Mouse (Mus musculus) heart, postnatal 0 days (tissue): ENCODE measurements around the gene Invs. TPM values are rescaled to one million over a fixed set of nuclear protein-coding genes. Genes with fewer than 3 reads are reported as not detected.
A peak's percentile ranks its signal among the peaks of the same experiment; 100 is the strongest.

Source experiments
- ATAC-seq: fragments of 200-750 bp; cut with Nextera tagmentation; 2 replicates; pipeline ENCODE4 v1.8.0; 2017; ENCODE audit warnings: low read depth, moderate number of reproducible peaks, moderate library complexity; ENCODE audit not compliant: insufficient read depth
- DNase-seq: peaks from one replicate; pipeline ENCODE4 v3.0.0-alpha.2; 2016; ENCODE audit warnings: low spot score
- H3K27ac ChIP-seq: fragments of 300-500 bp; sonication (generic); 2 replicates; pipeline ENCODE4 v1.5.1; 2014; ENCODE audit warnings: low read depth, mild to moderate bottlenecking
- H3K27me3 ChIP-seq: fragments of 300-500 bp; sonication (generic); 2 replicates; pipeline ENCODE4 v1.6.1; 2014; ENCODE audit warnings: low read length, mixed read lengths; ENCODE audit not compliant: control insufficient read depth, insufficient read depth
- H3K36me3 ChIP-seq: fragments of 300-500 bp; sonication (generic); replicated peaks from 2 replicates; pipeline ENCODE4 v1.6.1; 2014; ENCODE audit warnings: low read length, mixed read lengths; ENCODE audit not compliant: control insufficient read depth, insufficient read depth
- H3K4me1 ChIP-seq: fragments of 300-500 bp; sonication (generic); 2 replicates; pipeline ENCODE4 v1.6.1; 2014; ENCODE audit warnings: antibody characterized with exemption; ENCODE audit not compliant: control insufficient read depth, insufficient read depth
- H3K4me2 ChIP-seq: fragments of 300-500 bp; sonication (generic); 2 replicates; pipeline ENCODE4 v1.6.1; 2014; ENCODE audit warnings: low read depth, mild to moderate bottlenecking, low read length, moderate library complexity
- H3K4me3 ChIP-seq: fragments of 300-500 bp; sonication (generic); 2 replicates; pipeline ENCODE4 v1.5.1; 2014; ENCODE audit warnings: low read depth, low read length
- H3K9ac ChIP-seq: fragments of 300-500 bp; sonication (generic); replicated peaks from 2 replicates; pipeline ENCODE4 v1.6.1; 2014; ENCODE audit warnings: low read depth, low read length, mixed read lengths
- H3K9me3 ChIP-seq: fragments of 300-500 bp; sonication (generic); replicated peaks from 2 replicates; pipeline ENCODE4 v1.6.1; 2016; ENCODE audit warnings: low read length; ENCODE audit not compliant: control insufficient read depth
- CTCF ChIP-seq: IDR thresholded peaks from 2 replicates; pipeline ENCODE4 v1.5.1; 2016; ENCODE audit warnings: antibody characterized with exemption, control low read depth, low read depth
- EP300 ChIP-seq: IDR thresholded peaks from 2 replicates; pipeline ENCODE4 v1.6.1; 2016; ENCODE audit warnings: antibody characterized with exemption, low read depth
- WGBS: fragments of 180-500 bp; shearing (Covaris S2); extraction: QIAGEN DNeasy Blood & Tissue Kit; methylation state at CpG from one replicate; pipeline ENCODE4 v1.1.7; 2014; 5-methylcytosine and 5-hydroxymethylcytosine counted together
- polyA plus RNA-seq: library from polyadenylated mRNA; unstranded; fragments of >200 nt; fragmentation: Nextera tagmentation; extraction: Ambion mirVana; gene quantifications from 2 replicates; pipeline ENCODE4 v1.2.1, GENCODE M21; 2015
- total RNA-seq: library from RNA; depleted of rRNA; stranded (reverse); fragments of >200 nt; gene quantifications from 2 replicates; pipeline ENCODE4 v1.2.3, GENCODE M21; 2014; ENCODE audit warnings: low replicate concordance; rRNA removed

The Invs gene
- total RNA-seq, result 4.3 and 4.4 TPM in 2 replicates
- polyA plus RNA-seq, result 1.6 and 2.1 TPM in 2 replicates

GRCm38 (mm10) chr4:48279498-48280134, at the start of gene Invs, which contains the start of gene Erp44:
Gene Invs, plus strand, starts transcription at chr4:48279760.
Gene Erp44, minus strand, starts transcription at chr4:48279558.
- Histone ChIP-seq H3K4me3 (peak within 1 kb of the TSS; percentile 76), H3K27ac (peak within 1 kb of the TSS; percentile 74), H3K4me2 (peak within 1 kb of the TSS; percentile 71), H3K36me3 (no peaks in the 10 kb centered on the region), H3K9ac (peak within 1 kb of the TSS; percentile 83), H3K9me3 (no peaks in the 10 kb centered on the region), H3K27me3 (no peaks in the 10 kb centered on the region), H3K4me1 (peaks cover 9% of the 10 kb centered on the region)
- WGBS, result under 1% methylated on average over 39 of the region's 41 CpGs
- TF ChIP-seq EP300 (0 out of 2 replicates have a peak, but pooled peaks have one; percentile 32), CTCF (no peak)
- ATAC-seq (peak; percentile 99), DNase-seq (peak; percentile 99)

- TF ChIP-seq CTCF (no peak), EP300 (no peak)
- no peaks in the 10 kb centered on the region for H3K9me3 ChIP-seq
Observed at GRCm38 (mm10) chr4:48236721-48237120, 42.8 kb upstream of the Invs start.

GRCm38 (mm10) chr4:48239046-48239445, 40.5 kb upstream of the Invs start:
- DNase-seq, result no peak
- TF ChIP-seq EP300, result no peak
- TF ChIP-seq CTCF, result no peak
- WGBS, result 75% methylated on average over 4 of the region's 4 CpGs
- Histone ChIP-seq H3K4me1 (no peaks in the 10 kb centered on the region), H3K9me3 (no peaks in the 10 kb centered on the region), H3K9ac (no peak overlapping the region), H3K4me2 (no peak overlapping the region), H3K27ac (no peak overlapping the region), H3K27me3 (no peaks in the 10 kb centered on the region), H3K4me3 (no peak overlapping the region), H3K36me3 (no peaks in the 10 kb centered on the region)
- ATAC-seq, result no peak

More at GRCm38 (mm10) chr4:48236721-48237120, 42.8 kb upstream of the Invs start:
- H3K27me3 ChIP-seq, result no peaks in the 10 kb centered on the region
- no peak overlapping the region for H3K9ac ChIP-seq
- H3K4me2 ChIP-seq, result no peak overlapping the region
- WGBS, result 80% methylated on average over 3 of the region's 3 CpGs
- H3K36me3 ChIP-seq, result no peaks in the 10 kb centered on the region
- H3K4me1 ChIP-seq, result no peaks in the 10 kb centered on the region
- no peak overlapping the region for H3K27ac ChIP-seq
- no peak for DNase-seq
- no peak overlapping the region for H3K4me3 ChIP-seq
- ATAC-seq, result no peak

- WGBS, result 93% methylated on average over 4 of the region's 4 CpGs
Observed at GRCm38 (mm10) chr4:48242482-48242881, 37.1 kb upstream of the Invs start.

GRCm38 (mm10) chr4:48243737-48244136, 35.8 kb upstream of the Invs start:
- no peak for TF ChIP-seq CTCF
- TF ChIP-seq EP300, result no peak
- ATAC-seq, result no peak
- 62% methylated on average over 1 of the region's 1 CpGs for WGBS

More at GRCm38 (mm10) chr4:48242482-48242881, 37.1 kb upstream of the Invs start:
- Histone ChIP-seq H3K36me3 (no peaks in the 10 kb centered on the region), H3K4me3 (no peak overlapping the region), H3K27ac (no peak overlapping the region), H3K27me3 (no peaks in the 10 kb centered on the region), H3K4me1 (no peaks in the 10 kb centered on the region), H3K9ac (no peak overlapping the region), H3K9me3 (no peaks in the 10 kb centered on the region), H3K4me2 (no peak overlapping the region)
- TF ChIP-seq EP300 (no peak), CTCF (no peak)
- no peak for DNase-seq
- no peak for ATAC-seq

GRCm38 (mm10) chr4:48244280-48244679, 35.3 kb upstream of the Invs start:
- TF ChIP-seq EP300 (no peak), CTCF (no peak)
- Histone ChIP-seq H3K9me3 (no peaks in the 10 kb centered on the region), H3K27me3 (no peaks in the 10 kb centered on the region), H3K36me3 (no peaks in the 10 kb centered on the region), H3K4me3 (no peak overlapping the region), H3K4me2 (no peak overlapping the region), H3K4me1 (no peaks in the 10 kb centered on the region), H3K9ac (no peak overlapping the region), H3K27ac (no peak overlapping the region)
- ATAC-seq (no peak), DNase-seq (no peak)
- 87% methylated on average over 2 of the region's 2 CpGs for WGBS

More at GRCm38 (mm10) chr4:48243737-48244136, 35.8 kb upstream of the Invs start:
- Histone ChIP-seq H3K4me2 (no peak overlapping the region), H3K9me3 (no peaks in the 10 kb centered on the region), H3K27me3 (no peaks in the 10 kb centered on the region), H3K27ac (no peak overlapping the region), H3K36me3 (no peaks in the 10 kb centered on the region), H3K4me1 (no peaks in the 10 kb centered on the region), H3K4me3 (no peak overlapping the region), H3K9ac (no peak overlapping the region)
- DNase-seq, result no peak
